Mouse (Mus musculus) erythroblast, embryonic 14.5 days (primary cell): ENCODE results near the gene Fgfr4.

Experiments used
- GATA1 ChIP-seq: IDR thresholded peaks from 2 replicates; pipeline ENCODE4 v1.6.1; 2012; ENCODE audit warnings: low read length, inconsistent platforms, mixed read lengths
- TAL1 ChIP-seq: IDR thresholded peaks from 3 replicates; pipeline ENCODE4 v1.6.1; 2012; ENCODE audit warnings: low read length, inconsistent platforms, mixed read lengths

DNA sequence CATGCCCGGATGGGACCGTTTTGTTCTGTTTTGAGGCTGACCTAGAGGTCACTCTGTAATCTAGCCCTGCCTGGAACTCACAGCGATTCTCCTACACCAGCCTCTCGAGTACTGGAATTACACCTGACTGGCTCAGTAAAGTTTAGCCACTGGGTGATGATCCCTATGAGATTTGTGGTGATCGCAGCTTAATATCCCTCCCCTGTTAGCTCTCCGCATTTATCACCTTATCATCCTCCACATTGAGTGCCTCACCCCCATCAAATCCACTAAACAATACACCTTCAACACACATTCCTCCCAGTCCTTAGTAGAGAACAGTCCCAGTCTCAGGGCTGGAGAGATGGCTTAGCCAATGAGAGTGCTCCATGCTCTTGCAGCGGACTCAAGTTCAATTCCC lies 9.9 kb downstream of the Fgfr4 start:
- no peak for TF ChIP-seq TAL1
- no peak for TF ChIP-seq GATA1
